In the genomic region with DNA sequence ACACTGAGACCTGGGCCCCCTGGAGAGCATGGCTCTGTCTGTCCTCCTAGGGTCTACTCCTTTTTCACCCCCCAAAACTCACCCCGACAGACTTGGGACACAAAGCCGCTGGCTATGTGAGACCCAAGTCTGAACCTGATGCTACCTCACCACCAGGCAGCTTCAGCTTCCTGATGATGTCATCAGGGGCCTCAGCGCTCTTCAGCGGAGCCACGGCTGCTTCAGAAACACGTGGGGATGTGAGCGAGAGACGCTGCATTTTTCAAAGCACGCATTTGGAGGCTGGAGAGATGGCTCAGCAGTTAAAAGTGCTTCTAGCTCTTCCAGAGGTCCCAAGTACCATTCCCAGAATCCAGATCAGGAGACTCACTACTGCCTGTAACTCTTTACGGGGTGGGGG, we compare ENCODE assay signal across 12 mouse cellular contexts.
DNase-seq lines count a peak whose midpoint lies in the region; ATAC-seq and TF ChIP-seq lines count a peak whose summit lies in the region.
"Had no signal": no experiment of that assay in that cellular context is flagged by ENCODE, and none has a peak within 500 bp of the region (broad histone marks: within the 10 kb centered on the region; RNA-seq: fewer than 3 reads in every experiment).

No protein-coding gene starts in this region.

- no peak for ATAC-seq in liver, postnatal 0 days
- ATAC-seq in liver, embryonic 11.5 days (replicated peaks; ENCODE audit: low FRiP score) = no peak
- ATAC-seq in embryonic facial prominence, embryonic 14.5 days (ENCODE audit: low read depth) = peak; percentile 46; the same call in 1 of the 2 replicates

- TF ChIP-seq EP300 in liver, postnatal 0 days (IDR thresholded peaks at IDR 0.05; ENCODE audit: low read depth) = no peak

- peak overlapping the region; percentile 84; the same call in 1 of the 2 replicates for H3K27ac ChIP-seq in liver, postnatal 0 days (ENCODE audit: low read depth)
- no peak overlapping the region for H3K27ac ChIP-seq in liver, embryonic 11.5 days (ENCODE audit: low read depth, low read length)
- H3K27ac ChIP-seq in embryonic facial prominence, embryonic 14.5 days (replicated peaks; ENCODE audit: low read depth, low read length) = 0 out of 2 replicates have a peak overlapping the region, but pooled peaks have one; percentile 11
- H3K27ac ChIP-seq: forebrain, embryonic 12.5 days; hindbrain, embryonic 13.5 days; macrophage had no signal

- no peaks in the 10 kb centered on the region for H3K36me3 ChIP-seq in liver, postnatal 0 days (replicated peaks; ENCODE audit: insufficient read depth, low read length)
- H3K36me3 ChIP-seq in liver, embryonic 11.5 days (ENCODE audit: control insufficient read depth, insufficient read depth, low read length) = no peaks in the 10 kb centered on the region
- no peaks in the 10 kb centered on the region for H3K36me3 ChIP-seq in embryonic facial prominence, embryonic 14.5 days (ENCODE audit: control insufficient read depth, insufficient read depth, low read length)
- H3K36me3 ChIP-seq: forebrain, embryonic 12.5 days; hindbrain, embryonic 13.5 days had no signal

- H3K9ac ChIP-seq in liver, postnatal 0 days (replicated peaks) = no peak overlapping the region
- no peak overlapping the region for H3K9ac ChIP-seq in liver, embryonic 11.5 days (ENCODE audit: low read depth, low read length)
- no peak overlapping the region for H3K9ac ChIP-seq in embryonic facial prominence, embryonic 14.5 days (ENCODE audit: low read depth, low read length)
- H3K9ac ChIP-seq: forebrain, embryonic 12.5 days had no signal

- H3K9me3 ChIP-seq in liver, postnatal 0 days (ENCODE audit: low read length) = no peaks in the 10 kb centered on the region
- no peaks in the 10 kb centered on the region for H3K9me3 ChIP-seq in liver, embryonic 11.5 days (ENCODE audit: control insufficient read depth, low read length)
- no peaks in the 10 kb centered on the region for H3K9me3 ChIP-seq in embryonic facial prominence, embryonic 14.5 days (ENCODE audit: control insufficient read depth, low read length)
- H3K9me3 ChIP-seq: forebrain, embryonic 12.5 days; hindbrain, embryonic 13.5 days had no signal

- no peak for DNase-seq in liver, postnatal 0 days
- no peak for DNase-seq in liver, embryonic 11.5 days (ENCODE audit: low spot score)
- DNase-seq in T-cell, adult 2 months (ENCODE audit: low spot score) = peak; percentile 44
- DNase-seq in embryonic facial prominence, embryonic 14.5 days (ENCODE audit: low spot score) = peak; percentile 53
- DNase-seq in thymus, postnatal 0 days (ENCODE audit: low spot score) = peak; percentile 58
- no peak for DNase-seq in embryo, embryonic 10 days (ENCODE audit: low spot score)
- no peak for DNase-seq in ovary, postnatal 10 days (ENCODE audit: low spot score)
- DNase-seq: adrenal gland, postnatal 25 days; cerebellum, adult 11-12 months had no signal

- no peak for TF ChIP-seq CTCF in liver, postnatal 0 days (IDR thresholded peaks at IDR 0.05; ENCODE audit: low read depth)

- 28% methylated on average over 10 of the region's 10 CpGs for WGBS in liver, postnatal 0 days (ENCODE audit: insufficient replicate concordance)
- 48% methylated on average over 10 of the region's 10 CpGs for WGBS in liver, embryonic 11.5 days
- WGBS in embryonic facial prominence, embryonic 14.5 days = 33% methylated on average over 10 of the region's 10 CpGs

- H3K4me2 ChIP-seq in liver, postnatal 0 days (ENCODE audit: low read depth, low read length) = no peak overlapping the region
- H3K4me2 ChIP-seq in liver, embryonic 11.5 days = no peak overlapping the region
- H3K4me2 ChIP-seq in embryonic facial prominence, embryonic 14.5 days (ENCODE audit: low read depth, low read length) = no peak overlapping the region
- H3K4me2 ChIP-seq: forebrain, embryonic 12.5 days; hindbrain, embryonic 13.5 days had no signal

- no peak overlapping the region for H3K4me3 ChIP-seq in liver, postnatal 0 days (ENCODE audit: low read depth, low read length)
- H3K4me3 ChIP-seq in liver, embryonic 11.5 days (ENCODE audit: low read depth, low read length) = no peak overlapping the region
- no peak overlapping the region for H3K4me3 ChIP-seq in embryonic facial prominence, embryonic 14.5 days (ENCODE audit: low read depth, low read length)
- H3K4me3 ChIP-seq: forebrain, embryonic 12.5 days; hindbrain, embryonic 13.5 days had no signal

- H3K27me3 ChIP-seq in liver, postnatal 0 days (ENCODE audit: insufficient read depth, low read length) = no peaks in the 10 kb centered on the region
- H3K27me3 ChIP-seq in liver, embryonic 11.5 days (replicated peaks; ENCODE audit: control insufficient read depth, insufficient read depth, low read length) = no peaks in the 10 kb centered on the region
- no peaks in the 10 kb centered on the region for H3K27me3 ChIP-seq in embryonic facial prominence, embryonic 14.5 days (replicated peaks; ENCODE audit: control insufficient read depth, insufficient read depth, low read length)
- H3K27me3 ChIP-seq: forebrain, embryonic 12.5 days; hindbrain, embryonic 13.5 days had no signal

- H3K4me1 ChIP-seq in liver, postnatal 0 days (ENCODE audit: insufficient read depth) = peaks cover 38% of the 10 kb centered on the region
- H3K4me1 ChIP-seq in liver, embryonic 11.5 days (replicated peaks; ENCODE audit: control insufficient read depth, insufficient read depth, low read length) = 0 out of 2 replicates have a peak, but pooled peaks cover 6% of the 10 kb centered on the region
- H3K4me1 ChIP-seq in embryonic facial prominence, embryonic 14.5 days (ENCODE audit: control insufficient read depth, insufficient read depth, low read length) = peaks cover 20% of the 10 kb centered on the region

Comparison
In these comparisons a context has a peak if more than half of its experiments do, and no peak if none do; other contexts are left out.
1. DNase-seq: peak in T-cell, adult 2 months (single experiment), embryonic facial prominence, embryonic 14.5 days (single experiment) and thymus, postnatal 0 days (single experiment); none in liver, postnatal 0 days (single experiment), liver, embryonic 11.5 days (single experiment), embryo, embryonic 10 days (single experiment) and ovary, postnatal 10 days (single experiment).